Mouse (Mus musculus) layer of hippocampus, adult 8-10 months (tissue): Measurements from ENCODE around the gene Mettl23. TPM values are rescaled to one million over a fixed set of nuclear protein-coding genes. Genes with fewer than 3 reads are reported as not detected.
"Not testable (repeated sequence)": the region's sequence is repeated elsewhere in the genome, so short reads cannot be mapped to it uniquely, and the experiment has no call there.

Experiments used
- DNase-seq, 2 experiments: peaks; one replicate each; pipeline ENCODE4 v3.0.0; 2022; ENCODE audit warnings: low spot score in 2 of 2
- total RNA-seq, 4 experiments: library from RNA; stranded (reverse); gene quantifications; 2 replicates each; pipeline ENCODE4 v1.2.4; 2022

Mettl23 gene
- total RNA-seq, 4 experiments from 2014 or later, result 23.0 to 33.2 (median 28.8) TPM

GRCm38 (mm10) chr11:116878454-116878853 lies 35.4 kb downstream of the Mettl23 start:
- no peak for DNase-seq

DNA sequence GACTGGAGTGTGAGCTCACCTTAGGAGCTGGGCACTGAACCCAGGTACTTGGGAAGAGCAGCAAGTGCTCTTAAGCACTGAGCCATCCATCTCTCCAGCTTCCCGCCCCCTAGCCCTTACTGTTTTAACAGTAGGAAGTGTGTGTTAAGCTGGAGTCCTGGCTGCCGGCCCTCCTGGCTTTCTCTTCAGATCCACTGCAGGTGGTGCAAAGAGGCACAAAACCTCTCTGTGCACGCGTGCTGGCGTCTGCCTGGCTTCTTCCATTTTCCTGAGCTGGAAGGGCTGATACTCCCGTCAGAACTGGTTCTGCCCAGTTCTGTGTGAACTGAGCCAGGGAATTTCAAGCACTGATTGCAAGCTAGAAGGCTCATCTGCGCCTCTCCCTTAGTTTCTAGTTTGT lies 37.8 kb downstream of the Mettl23 start:
- no peak for DNase-seq

DNA sequence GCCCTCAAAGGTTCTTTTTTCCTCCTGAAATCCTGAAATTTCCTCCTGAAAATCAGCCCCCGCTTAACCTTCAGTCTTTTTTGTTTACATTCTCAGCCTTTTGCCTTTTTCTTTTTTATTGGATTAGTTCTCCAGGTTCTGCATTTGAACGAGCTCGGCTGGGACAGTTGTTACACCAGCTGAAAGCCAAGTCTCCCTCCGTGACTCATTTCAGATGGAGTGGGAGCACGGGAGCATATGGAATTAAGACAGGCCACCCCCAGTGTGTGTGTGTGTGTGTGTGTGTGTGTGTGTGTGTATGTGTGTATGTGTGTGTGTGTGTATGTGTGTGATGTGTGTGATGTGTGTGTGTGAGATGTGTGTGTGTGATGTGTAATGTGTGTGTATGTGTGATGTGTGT lies 38.4 kb downstream of the Mettl23 start:
- DNase-seq, result peak in 1 of 2 experiments; percentile 35

DNA sequence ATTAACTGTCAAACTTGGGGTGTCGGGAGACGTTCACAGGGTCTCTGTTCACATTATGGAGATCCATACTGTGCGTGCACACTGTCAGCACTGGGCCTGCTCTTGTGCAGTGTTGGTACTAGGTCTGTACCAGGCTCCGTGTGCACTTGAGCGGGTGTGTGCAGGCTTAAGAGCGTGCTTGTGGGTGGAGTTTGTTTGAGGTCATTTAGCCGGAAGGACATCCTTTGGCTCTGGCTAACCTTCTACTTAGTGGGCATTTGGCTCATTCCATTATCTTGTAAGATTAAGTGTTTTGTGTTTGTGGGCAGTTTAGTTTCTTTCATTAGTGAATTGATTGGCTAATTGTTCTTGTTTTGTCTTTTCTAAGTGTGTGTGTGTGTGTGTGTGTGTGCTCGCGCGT lies 39.4 kb downstream of the Mettl23 start:
- DNase-seq, result no peak

- DNase-seq, result no peak
Measured at GRCm38 (mm10) chr11:116884061-116884460, 41.0 kb downstream of the Mettl23 start.

GRCm38 (mm10) chr11:116885275-116886151 lies 42.4 kb downstream of the Mettl23 start:
- peak; percentile 66 to 86 for DNase-seq

GRCm38 (mm10) chr11:116887136-116887535 lies 44.1 kb downstream of the Mettl23 start:
- no peak for DNase-seq

GRCm38 (mm10) chr11:116893532-116894442 lies 50.7 kb downstream of the Mettl23 start:
- peak in 1 of 2 experiments; percentile 37 for DNase-seq

GRCm38 (mm10) chr11:116895402-116895801 lies 52.3 kb downstream of the Mettl23 start:
- DNase-seq, result no peak

DNA sequence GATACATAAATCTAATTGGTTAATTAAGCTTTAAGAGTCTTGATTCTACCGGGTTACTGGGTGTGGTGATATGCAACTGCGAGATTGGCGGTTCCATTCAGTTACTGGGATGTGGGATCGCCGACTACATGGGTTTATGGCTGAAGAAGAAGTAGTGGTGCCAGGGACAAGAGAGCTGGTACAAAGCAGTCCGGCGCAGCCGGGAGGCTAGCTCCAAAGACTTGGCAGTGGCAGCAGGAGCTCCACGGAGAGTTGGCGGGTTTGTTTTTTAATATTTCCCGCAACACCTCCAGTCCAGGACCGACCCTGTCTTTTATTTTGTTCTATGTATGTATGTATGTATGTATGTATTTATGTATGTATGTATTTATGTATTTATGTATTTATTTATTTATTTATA lies 56.2 kb downstream of the Mettl23 start:
- no peak for DNase-seq

GRCm38 (mm10) chr11:116902588-116902987 lies 59.5 kb downstream of the Mettl23 start:
- not testable (repeated sequence) for DNase-seq

Other genes with a start within 250 kb of the Mettl23 start
- gene Rhbdf2, start 216.3 kb upstream of the Mettl23 start, total RNA-seq, result 1 to 10 TPM; 1.1 to 2.5 (median 1.8) TPM
- gene Prcd, start 189.7 kb upstream of the Mettl23 start, total RNA-seq, result 1 to 10 TPM; 4.8 to 8.5 (median 5.8) TPM
- gene Cygb, start 189.0 kb upstream of the Mettl23 start, total RNA-seq, result 10 to 100 TPM; 57.2 to 76.1 (median 63.0) TPM
- gene St6galnac1, start 67.8 kb upstream of the Mettl23 start, total RNA-seq, result not detected
- 10 to 100 TPM; 18.6 to 22.1 (median 20.0) TPM for gene Mxra7, start 15.2 kb upstream of the Mettl23 start, total RNA-seq
- 10 to 100 TPM; 29.1 to 36.5 (median 32.4) TPM for gene Jmjd6, start 171 bp downstream of the Mettl23 start, total RNA-seq
- 10 to 100 TPM; 47.2 to 58.6 (median 51.2) TPM for gene Mfsd11, start 9.2 kb downstream of the Mettl23 start, total RNA-seq
- 100 to 1,000 TPM; 177 to 189 (median 181) TPM for gene Srsf2, start 9.8 kb downstream of the Mettl23 start, total RNA-seq
- 10 to 100 TPM; 37.8 to 47.5 (median 42.6) TPM for gene Mgat5b, start 75.6 kb downstream of the Mettl23 start, total RNA-seq